Mouse (Mus musculus): ENCODE results near the gene Smcp.

The Smcp gene

GRCm38 (mm10) chr3:92573449-92574041 lies 15.3 kb downstream of the Smcp start, which contains the start of gene Ivl:
Gene Ivl, minus strand, starts transcription at chr3:92573735.
- TF ChIP-seq GATA4 (IDR thresholded peaks at IDR 0.05; ENCODE audit: insufficient replicate concordance, low read length) = no peak

- no peak for TF ChIP-seq GATA4 (IDR thresholded peaks at IDR 0.05; ENCODE audit: insufficient replicate concordance, low read length)
These were observed 16.2 kb downstream of the Smcp start for GRCm38 (mm10) chr3:92572514-92573155.

GRCm38 (mm10) chr3:92568752-92569151 lies 20.0 kb downstream of the Smcp start:
- TF ChIP-seq GATA4 (IDR thresholded peaks at IDR 0.05; ENCODE audit: insufficient replicate concordance, low read length) = no peak

DNA sequence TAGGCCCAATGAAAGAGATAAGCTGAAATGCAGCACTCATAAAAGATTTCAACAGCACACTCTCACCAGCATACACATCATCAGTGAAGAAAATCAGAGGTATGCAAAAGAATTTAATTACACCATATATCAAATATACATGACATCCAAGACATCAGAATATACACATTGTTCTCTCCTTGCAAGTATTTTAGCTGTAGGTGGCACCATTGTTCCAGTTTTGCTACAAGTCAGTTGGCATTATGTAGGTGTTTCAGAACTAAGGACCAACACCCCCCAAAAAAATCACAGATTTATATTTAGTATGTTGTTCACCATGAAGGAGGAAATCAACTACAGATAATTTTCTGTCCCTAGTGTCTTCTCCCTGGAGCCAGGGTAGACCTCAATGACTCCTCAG lies 23.4 kb downstream of the Smcp start:
- no peak for TF ChIP-seq GATA4 (IDR thresholded peaks at IDR 0.05; ENCODE audit: insufficient replicate concordance, low read length)

GRCm38 (mm10) chr3:92534411-92534810 lies 54.4 kb downstream of the Smcp start, which contains the start of gene 2310046K23Rik:
Gene 2310046K23Rik, minus strand, starts transcription at chr3:92534511.
- TF ChIP-seq GATA4 (IDR thresholded peaks at IDR 0.05; ENCODE audit: insufficient replicate concordance, low read length) = no peak
